Mouse (Mus musculus): ENCODE results near the gene Rps27l.
"Not testable (repeated sequence)": the region's sequence is repeated elsewhere in the genome, so short reads cannot be mapped to it uniquely, and the experiment has no call there.

The Rps27l gene

DNA sequence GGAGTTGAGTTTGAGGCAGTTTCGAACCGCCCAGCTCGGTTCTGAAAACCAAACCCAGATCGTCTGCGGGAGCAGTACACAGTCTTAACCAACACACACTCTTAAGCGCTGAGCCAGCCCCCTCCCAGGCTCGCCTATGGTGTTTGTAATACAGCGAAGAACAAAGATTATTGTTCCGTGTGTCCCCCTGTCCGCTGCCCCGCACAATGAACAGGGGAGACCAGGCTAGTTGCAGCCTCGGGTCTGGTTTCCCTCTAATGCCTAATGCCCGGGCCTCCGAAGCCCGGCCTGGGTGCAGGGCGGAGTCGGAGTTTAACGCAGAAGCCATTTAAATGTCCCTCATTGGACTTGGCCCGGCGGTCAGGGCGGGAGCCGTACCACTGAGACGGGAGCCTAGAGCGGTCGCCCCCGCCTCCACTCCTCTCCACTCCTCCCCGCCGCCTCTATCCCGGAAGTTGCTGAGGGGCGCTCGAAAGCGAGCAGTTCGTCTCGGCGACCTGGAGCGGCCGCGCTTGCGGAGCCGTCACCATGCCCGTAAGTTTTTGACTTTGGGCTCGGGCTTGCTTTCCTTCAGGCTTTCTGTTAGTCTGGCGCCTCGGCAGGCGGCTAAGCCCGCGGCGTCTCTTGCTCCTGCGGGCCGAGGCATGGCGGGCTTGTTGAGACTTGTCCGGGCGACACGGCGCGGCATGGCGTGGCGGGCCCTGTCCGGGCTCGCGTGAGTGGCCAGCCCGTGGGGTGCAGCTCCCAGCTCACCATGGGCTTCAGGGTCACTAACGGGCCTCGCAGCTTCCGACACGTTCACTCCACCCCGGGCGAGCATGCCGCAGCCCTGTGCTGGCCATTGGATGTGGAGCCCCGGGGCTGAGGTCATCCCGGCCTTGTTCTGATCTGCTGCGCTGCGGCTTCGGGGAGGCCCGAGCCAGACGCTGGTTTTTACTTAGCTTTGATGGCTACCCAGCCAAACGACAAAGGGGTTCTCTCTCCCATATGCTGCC is at the start of gene Rps27l:
Rps27l (plus strand) TSS at position 440 of the 995 bp plus-strand sequence.
- peak; percentile 91 for DNase-seq (ENCODE audit: low spot score)

DNA sequence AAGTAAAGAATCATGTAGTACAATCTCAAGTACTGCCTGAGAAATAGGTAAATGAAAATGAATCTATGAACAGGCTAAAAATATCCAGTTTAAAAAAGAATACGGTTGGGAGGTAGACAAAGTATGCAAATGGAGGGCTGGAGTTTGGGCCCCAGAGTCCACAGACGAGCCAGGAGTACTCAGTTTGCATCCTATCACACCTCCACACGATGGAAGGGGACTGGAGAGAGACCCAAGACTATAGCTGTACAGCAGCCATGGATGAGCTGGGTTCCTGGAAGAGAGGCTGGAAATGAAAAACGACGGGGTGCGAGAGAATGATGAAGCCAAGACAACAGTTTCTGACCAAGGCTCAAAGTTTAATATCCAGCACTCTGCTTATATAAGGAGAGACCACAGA is 48.9 kb upstream of the Rps27l start:
- no peak for DNase-seq (ENCODE audit: low spot score)

DNA sequence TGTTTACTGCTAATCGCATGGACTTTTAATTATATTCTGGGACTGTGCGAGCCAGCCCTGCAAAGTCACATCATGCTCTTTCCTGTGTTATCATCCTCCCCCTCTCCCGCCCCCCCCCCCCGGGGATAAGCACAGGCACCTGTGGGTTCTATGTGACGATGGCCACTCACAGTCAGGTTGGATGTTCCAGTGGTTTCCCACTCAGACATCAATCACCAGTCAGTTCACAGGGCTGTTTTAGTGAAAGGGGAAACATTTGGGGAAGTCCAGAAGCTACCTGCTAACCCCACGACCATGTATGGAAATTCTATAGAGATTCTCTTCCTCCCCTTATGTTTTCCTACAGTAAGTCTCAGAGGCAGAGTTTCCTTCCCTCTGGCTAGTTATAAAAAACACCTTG is 48.0 kb upstream of the Rps27l start:
- DNase-seq (ENCODE audit: low spot score), result no peak

DNA sequence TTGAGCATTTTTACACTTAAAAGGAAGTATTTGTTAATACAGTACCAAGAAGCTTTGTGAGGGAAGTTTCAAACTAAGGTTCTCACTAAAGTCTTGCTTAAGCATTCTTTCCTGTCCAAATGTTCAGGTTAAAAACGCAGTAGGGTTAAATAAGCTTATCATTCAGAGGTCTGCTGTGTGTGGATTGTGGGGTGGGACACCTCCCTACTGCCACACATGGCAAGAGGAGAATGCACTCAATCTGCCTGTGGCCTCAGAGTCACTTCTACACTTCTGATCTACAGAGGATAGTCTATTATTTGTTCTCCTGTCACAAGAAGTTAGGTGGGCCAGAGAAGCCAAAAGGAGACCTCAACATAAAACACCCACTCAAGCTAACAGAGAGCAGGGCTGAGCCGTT is 46.8 kb upstream of the Rps27l start:
- DNase-seq (ENCODE audit: low spot score), result no peak

DNA sequence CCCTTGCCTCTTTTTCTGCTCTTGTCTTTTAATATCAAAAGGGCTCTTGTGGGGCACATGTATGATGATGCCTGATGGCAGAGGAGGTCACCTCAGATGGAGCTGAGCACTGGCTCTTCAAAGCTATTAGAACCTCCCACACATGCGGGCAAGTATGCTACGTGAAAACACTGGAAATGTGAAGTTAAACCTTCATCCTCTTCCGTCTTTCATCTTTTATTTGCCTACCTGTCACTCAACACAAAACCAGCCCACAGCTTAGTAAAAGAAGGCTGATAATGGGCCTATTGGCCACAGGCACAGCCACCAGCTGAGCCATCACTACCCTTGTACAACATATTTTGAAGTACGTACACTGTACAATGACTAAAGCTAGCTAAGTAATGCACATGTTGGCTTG is 46.4 kb upstream of the Rps27l start:
- DNase-seq (ENCODE audit: low spot score), result no peak

DNA sequence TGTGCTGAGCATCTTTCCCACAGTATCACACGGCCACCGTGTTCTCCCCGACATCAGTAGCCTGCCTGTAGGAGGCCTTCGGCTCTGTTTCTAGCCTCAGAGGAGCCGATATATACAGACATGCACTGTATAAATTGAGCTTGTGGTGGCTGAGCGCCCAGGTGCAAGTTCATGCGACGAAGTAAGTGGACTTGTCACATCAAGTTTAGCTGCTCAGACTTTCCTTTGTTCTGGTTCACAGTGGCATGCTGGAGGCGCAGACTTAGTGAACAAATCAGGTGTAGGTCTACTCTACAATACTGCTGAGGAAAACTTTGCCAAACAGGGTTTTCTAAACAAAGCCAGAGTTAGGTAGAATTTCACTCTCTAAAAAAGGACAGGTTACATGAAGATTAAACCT is 39.9 kb upstream of the Rps27l start:
- DNase-seq (ENCODE audit: low spot score), result no peak

DNA sequence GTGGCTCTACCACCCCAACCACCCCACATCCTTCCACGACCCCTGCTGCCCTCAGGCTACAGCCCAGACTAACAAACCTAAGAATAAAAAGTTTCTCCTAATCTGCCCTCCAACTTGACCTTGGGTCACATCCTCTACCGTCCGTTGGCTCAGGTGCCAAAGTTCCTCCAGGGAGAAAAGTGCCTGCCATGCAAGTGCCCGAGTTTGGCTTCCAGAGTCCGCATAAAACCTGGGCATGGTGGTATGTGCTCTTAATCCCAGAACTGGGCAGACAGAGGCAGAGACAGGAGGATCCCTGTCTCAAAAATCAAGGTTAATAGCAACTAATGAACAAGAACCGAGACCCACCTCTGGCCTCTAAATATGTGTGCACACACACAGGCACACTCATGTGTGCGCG is 38.8 kb upstream of the Rps27l start:
- DNase-seq (ENCODE audit: low spot score), result no peak

DNA sequence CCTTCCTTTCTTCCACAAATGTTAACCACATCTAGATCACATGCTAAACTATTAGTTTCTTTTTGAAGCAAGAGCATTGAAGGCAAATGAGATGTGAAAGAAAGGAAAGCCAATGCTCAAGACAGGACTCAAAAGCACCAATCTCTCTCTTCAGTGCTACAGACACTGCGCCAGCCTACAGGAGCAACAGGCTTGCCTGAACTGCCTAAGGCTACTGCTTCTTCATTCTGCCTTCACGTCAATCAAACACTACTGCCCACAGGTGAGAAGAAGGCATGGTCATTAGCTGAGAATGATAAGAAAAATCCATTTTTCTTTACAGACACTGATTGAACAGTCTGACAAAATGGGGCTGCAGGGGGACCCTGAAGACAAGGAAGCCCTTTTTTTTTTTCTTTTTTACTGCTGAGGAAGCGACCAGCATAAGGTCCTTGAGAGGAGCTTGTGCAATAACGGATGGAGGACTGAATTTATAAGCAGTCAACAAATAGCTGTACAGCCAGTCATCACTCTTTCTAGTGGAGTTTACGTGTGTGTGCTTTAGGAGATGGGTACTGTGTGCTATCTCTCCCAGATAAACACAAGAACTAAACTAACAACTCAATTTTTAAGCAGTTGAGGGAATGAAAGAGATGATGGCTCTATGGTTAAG is 38.0 kb upstream of the Rps27l start:
- no peak for DNase-seq (ENCODE audit: low spot score)

DNA sequence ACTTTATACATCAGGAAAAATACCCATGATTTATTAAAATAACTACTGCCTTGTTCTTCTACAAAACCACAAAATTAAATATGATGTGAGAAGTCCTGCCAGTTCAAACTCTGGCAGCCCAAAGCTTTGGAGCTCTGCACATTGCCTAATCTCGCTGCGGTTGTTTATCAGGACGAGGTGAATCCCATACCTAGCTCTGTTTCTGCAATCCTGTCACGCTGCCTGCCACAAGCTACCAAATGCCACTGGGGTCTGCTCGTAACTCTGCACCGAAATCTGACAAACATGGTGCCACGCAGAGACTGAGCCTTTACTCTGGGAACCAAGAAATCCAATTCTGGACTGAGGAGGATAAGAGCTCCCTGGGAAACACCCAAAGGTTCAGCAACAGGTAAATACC is 36.0 kb upstream of the Rps27l start:
- no peak for DNase-seq (ENCODE audit: low spot score)

DNA sequence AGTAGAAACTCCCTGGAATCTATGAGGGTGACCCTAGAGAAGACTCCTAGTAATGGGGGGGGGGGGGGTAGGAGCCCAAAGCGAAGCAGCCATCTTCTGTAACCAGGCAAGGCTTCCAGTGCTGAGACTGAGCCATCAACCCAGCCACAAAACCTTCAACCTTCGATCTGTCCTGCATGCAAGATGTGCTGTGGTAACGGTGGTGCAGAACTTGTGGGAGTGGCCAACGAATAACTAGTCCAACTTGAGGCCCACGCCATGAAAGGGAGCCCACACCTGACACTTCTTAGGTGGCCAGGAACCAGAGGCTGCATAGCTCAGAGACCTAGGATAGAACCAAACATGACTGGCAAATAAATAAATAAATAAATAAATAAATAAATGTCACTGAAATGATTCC is 35.2 kb upstream of the Rps27l start:
- no peak for DNase-seq (ENCODE audit: low spot score)

DNA sequence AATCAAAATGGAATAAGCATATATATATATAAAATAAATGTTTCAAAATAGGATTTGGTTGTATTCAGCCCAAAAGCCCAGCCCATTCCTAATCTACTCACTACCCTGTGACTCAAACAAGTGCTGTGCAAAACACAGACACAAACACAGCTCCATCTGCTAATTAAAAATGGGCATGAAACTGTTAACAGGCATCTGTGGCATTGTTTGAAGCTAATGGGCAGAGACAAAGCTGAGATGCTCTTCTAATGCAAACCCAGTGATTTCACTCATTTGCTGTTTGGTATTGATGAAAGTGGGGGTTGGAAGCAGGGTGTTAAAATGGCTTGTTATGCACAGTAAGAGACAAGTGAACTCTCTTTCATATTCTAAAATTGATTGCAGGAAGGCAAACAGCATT is 33.6 kb upstream of the Rps27l start:
- no peak for DNase-seq (ENCODE audit: low spot score)

DNA sequence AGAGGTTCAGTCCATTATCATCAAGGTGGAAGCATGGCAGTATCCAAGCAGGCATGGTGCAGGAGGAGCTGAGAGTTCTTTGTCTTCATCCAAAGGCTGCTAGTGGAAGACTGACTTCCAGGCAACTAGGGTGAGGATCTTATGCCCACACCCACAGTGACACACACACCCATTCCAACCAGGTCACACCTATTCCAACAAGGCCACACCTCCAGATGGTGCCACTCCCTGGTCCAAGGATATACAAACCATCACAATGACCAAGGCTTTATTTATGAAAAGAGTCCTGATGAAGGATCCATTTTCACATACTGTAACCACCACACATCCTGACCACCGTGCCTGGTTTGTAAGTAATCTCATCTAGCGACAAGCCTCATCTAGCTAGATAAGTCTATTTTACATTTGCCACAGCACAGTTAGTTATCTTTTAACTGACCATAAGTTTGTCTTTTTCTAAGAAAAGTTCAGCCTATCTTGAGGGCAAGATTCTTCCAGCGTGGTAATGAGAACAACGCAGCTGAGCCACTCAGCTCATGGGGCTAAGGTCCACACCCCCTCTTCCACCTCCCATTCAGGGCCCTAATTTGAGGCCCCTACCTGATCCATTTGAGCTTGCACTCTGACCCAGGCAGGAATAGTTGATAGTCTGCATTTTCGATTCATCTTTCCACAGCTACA is 32.5 kb upstream of the Rps27l start:
- DNase-seq (ENCODE audit: low spot score), result not testable (repeated sequence)

DNA sequence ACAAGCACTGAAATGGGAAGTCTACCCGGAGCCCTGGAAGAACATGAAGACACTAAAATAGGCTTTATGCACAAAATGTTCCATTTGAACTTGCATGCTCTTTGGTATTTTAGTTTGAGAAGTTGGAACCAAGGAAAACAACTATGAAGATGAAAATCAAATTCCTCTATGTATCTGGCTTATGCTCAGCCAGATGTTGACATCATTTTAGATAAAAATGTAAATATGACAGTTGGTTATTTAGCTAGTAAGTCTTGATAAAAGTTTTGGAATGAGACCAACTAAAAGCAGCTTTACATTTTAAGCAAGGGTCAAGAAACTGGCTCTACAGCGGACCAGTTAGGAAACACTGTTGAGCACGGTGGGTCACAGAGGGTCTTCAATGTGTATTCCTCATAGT is 31.3 kb upstream of the Rps27l start:
- no peak for DNase-seq (ENCODE audit: low spot score)

DNA sequence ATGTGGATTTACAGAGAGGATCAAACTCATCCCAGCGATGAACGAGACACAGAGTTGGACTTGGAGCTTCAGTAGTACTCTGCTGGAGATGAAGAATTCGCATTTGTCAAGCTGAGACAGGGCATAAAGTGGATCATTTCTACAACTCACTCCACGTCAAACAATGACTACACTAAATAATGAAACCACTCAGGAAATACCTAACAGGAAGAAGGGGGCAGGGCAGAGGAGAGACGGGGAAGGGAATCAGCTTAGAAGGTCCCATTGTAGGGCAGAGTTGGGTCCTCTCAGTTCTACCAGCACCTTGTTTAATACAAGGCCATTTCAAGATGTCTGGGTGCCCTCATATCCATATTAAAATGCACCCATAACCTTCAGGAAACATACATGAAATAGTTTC is 30.5 kb upstream of the Rps27l start:
- no peak for DNase-seq (ENCODE audit: low spot score)

DNA sequence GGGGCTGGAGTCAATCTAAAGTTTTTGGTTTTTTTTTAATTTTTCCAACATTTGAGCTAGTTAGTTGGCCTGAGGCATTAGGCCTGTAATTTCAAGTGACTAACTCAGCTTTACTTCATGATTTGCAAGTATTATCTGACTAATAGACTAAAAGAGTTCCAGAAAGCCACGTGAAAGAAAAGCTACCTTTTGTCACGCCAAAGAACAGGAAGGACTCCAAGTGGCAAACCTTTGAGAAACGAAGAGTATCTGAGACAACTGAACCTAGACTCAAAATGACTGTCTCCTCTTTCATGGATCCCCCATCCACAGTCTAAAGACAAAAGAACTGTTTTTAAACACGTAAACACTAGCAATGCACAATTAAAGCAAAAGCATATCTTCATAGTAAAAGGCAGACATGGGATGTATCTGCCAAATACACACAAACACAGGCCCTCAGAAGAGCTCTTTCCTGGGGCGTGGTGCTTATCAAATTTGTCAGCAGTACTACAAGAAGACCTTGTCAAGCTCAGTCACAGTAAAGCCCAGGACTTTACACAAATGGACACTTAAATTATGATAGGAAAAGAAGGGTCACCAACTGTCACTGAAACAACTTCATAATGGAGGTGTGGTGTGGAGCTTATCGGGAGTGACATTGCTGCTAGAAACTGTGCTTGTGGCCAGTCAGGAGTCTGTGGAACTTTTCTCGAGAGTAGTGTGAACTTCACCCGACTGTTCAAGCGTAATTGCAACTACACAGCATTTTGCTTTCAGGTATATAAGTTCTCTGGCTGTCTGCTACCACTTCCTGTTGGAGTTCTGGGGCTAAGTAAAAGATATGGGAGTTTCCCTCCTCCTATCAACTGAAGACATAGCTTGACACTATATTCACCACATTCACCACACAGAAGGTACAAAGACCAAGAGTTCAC is 29.8 kb upstream of the Rps27l start:
- no peak for DNase-seq (ENCODE audit: low spot score)

DNA sequence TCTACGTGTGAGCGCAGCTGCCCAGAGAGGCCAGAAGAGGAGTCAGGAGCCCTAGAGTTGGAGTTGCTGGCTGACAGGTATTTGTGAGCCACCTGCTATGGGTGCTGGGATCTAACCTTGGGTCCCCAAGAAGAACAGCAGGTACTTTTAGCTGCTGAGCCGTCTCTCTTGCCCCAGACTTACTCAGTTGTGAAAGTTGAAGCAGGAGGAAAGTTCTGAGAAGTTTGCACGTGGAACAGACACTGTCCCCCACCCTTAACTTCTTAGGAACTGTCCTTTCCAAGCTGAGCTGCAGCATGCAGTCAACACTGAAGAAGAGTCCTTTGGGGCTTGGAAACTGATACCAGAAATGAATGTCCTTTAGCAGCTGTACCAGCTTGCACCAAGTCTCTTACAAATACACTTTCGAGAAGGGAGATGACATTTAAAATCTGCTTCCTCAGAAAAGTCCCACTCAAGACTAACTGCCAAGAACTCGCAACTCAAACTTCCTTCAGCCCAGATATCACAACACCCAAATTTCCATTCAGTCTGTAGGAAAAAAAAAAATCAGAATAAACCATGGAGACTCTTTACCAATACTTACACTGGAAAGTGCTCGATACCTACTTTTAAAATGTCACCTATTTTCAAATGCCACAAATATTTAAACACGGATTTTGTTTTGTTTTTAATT is 28.5 kb upstream of the Rps27l start:
- no peak for DNase-seq (ENCODE audit: low spot score)

DNA sequence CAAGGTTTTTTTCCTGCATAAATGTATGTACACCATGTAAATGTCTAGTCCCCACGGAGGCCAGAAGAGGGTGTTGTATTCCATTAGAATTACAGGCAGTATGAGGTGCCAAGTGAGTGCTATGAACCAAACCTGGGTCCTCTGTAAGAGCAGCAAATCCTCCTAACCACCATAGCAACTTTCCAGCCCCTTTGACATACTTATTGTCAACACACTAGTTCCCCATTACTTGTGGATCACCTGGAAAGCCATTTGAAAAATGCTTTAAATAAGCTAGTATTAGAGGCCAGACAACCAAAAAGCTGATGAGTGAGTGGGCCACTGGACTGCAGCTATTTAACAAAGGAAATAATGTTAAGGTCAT is 28.0 kb upstream of the Rps27l start:
- no peak for DNase-seq (ENCODE audit: low spot score)

DNA sequence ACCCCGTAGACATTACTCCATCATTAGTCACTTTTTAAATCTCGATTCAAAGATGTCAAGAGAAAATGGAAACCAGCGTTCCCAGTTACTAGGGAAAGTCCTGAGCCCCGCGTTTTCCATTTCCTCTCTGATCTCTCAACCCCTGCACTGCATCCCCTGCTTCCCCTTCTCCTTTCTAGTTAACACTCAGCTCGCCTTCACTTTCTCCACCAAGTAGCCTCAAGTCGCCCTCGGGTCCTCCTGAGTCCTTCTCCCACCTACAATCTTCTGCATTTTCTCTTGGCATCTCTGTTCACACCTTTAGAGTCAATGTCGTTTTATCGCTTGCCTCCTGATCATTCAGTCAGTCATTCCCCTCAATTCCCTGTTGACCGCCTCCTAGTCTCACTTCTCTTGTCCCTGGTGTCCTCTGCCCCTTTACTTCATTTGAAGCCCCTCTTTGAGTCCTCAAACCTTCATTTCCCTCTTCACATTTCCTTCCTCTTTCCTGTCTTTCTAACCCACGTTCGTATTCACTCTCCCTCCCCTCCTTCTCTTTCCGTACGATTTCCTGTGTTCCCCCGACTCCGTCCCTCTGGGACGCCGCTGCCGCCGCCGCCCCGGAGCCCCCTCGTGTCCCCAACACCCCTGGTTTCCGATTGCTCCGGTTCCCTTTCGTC is 27.1 kb upstream of the Rps27l start:
- no peak for DNase-seq (ENCODE audit: low spot score)

DNA sequence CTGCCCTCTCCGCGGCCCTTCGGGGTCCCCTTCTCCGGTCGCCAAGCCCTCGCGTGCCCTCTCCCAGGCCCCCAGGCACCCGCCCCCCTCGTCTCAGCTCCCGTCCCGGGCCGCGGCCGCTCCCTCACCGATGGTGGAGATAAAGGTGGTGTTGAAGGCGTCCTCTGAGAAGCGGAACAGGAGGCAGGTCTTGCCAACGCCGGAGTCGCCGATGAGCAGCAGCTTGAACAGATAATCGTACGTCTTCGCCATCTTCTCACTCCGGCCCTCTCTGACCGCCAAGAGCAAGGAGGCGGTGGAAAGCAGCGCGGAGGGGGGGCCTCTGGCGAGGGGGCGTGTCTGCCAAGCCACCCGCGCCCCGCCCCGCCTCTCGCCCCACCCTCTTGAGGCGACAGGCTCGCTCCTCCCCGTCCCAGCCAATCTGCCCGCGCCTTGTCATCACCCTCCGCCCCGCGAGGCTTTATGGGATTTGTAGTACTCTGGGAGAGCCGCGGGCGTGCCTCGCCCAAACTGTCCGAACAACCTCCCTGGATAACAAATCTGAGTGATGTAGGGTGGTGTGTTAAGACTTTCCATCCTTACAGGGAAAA is 26.4 kb upstream of the Rps27l start, which contains the start of gene Rab8b:
Rab8b (minus strand) TSS at position 306 of the 590 bp plus-strand sequence.
- peak; percentile 94 for DNase-seq (ENCODE audit: low spot score)

DNA sequence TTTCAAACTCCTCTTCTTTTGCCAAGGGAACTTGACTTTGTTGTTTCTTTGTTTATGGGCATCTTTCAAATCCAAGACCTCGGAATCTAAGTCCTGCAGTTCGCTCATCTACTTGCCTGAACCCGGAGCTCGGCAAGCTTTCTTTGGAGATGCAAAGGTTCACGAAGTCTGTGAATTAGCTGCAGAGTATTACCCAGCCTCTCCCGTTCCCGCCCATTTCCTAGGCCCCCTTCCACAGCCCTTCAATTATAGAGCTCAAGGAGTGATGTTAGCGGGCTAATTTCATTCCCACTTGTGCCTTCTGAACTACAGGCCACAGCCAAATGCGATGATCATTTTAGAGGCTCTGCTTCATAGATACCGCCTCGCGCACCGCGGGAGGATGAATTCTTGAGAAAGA is 25.9 kb upstream of the Rps27l start:
- no peak for DNase-seq (ENCODE audit: low spot score)

Data from ovary, adult 18-20 months (tissue).